Mouse (Mus musculus) olfactory bulb, adult 2 months (tissue): ENCODE data around the gene Lrp5. TPM values are rescaled to one million over a fixed set of nuclear protein-coding genes. Genes with fewer than 3 reads are reported as not detected.

Source experiments
- H3K27ac ChIP-seq: fragments of 200-500 bp; 2 replicates; pipeline ENCODE4 v1.5.1; 2012; ENCODE audit warnings: low read depth, low read length; ENCODE audit not compliant: insufficient read depth
- H3K4me1 ChIP-seq: fragments of 200-500 bp; 2 replicates; pipeline ENCODE4 v1.6.1; 2012; ENCODE audit warnings: low read length; ENCODE audit not compliant: control insufficient read depth, insufficient read depth
- H3K4me3 ChIP-seq: fragments of 200-500 bp; 2 replicates; pipeline ENCODE4 v1.5.1; 2012; ENCODE audit warnings: mild to moderate bottlenecking, low read depth, low read length, moderate library complexity; ENCODE audit not compliant: insufficient read depth
- CTCF ChIP-seq: fragments of 200-500 bp; IDR thresholded peaks from 2 replicates; pipeline ENCODE4 v1.5.1; 2012; ENCODE audit warnings: low read depth, mild to moderate bottlenecking, low read length, moderate library complexity; ENCODE audit not compliant: insufficient read depth
- POLR2A ChIP-seq: fragments of 200-500 bp; IDR thresholded peaks from 2 replicates; pipeline ENCODE4 v1.6.1; 2012; ENCODE audit warnings: mild to moderate bottlenecking, low read depth, low read length, moderate library complexity; ENCODE audit not compliant: insufficient read depth
- WGBS: fragments of 180-500 bp; shearing (Covaris S2); methylation state at CpG from one replicate; pipeline ENCODE4 v1.1.7; 2018; 5-methylcytosine and 5-hydroxymethylcytosine counted together
- polyA plus RNA-seq: library from polyadenylated mRNA; stranded (reverse); fragments of >200 nt; gene quantifications from 2 replicates; pipeline ENCODE4 v1.2.4, GENCODE M21; 2012; ENCODE audit warnings: low replicate concordance; ENCODE audit not compliant: missing spikeins, insufficient read depth, insufficient read length

Lrp5 gene
- polyA plus RNA-seq, 1 experiment: not detected

- 60% methylated on average over 2 of the region's 2 CpGs for WGBS
- Histone ChIP-seq H3K27ac (no peak overlapping the region), H3K4me3 (no peak overlapping the region), H3K4me1 (no peaks in the 10 kb centered on the region)
- no peak for TF ChIP-seq CTCF
- no peak for TF ChIP-seq POLR2A
Observed at GRCm38 (mm10) chr19:3544995-3545394, 141.4 kb downstream of the Lrp5 start.

GRCm38 (mm10) chr19:3542591-3542990 lies 143.8 kb downstream of the Lrp5 start:
- Histone ChIP-seq H3K4me1 (no peaks in the 10 kb centered on the region), H3K4me3 (no peak overlapping the region), H3K27ac (no peak overlapping the region)
- TF ChIP-seq CTCF: no peak
- TF ChIP-seq POLR2A: no peak
- 96% methylated on average over 4 of the region's 4 CpGs for WGBS

DNA sequence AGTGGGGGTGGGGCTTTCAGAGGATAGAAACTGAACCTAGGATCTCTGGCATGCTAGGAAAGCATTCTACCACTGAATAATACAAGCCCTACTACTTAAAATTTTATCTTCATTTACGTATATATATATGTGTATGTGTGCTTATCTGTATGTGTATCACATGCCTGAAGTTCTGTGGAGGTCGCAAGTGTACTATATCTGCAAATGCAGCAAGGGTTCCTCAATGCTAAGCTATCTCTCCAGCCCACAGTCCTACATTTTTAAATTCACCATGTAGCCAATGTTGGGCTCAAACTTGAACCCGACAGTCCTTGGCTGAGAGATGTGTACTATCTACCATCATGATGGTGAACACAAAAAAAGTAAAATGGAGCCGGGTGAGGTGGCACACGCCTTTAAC lies 145.4 kb downstream of the Lrp5 start:
- Histone ChIP-seq H3K4me1 (no peaks in the 10 kb centered on the region), H3K4me3 (no peak overlapping the region), H3K27ac (no peak overlapping the region)
- TF ChIP-seq POLR2A: no peak
- no peak for TF ChIP-seq CTCF
- WGBS: 98% methylated on average over 5 of the region's 5 CpGs

GRCm38 (mm10) chr19:3540254-3540653 lies 146.1 kb downstream of the Lrp5 start:
- H3K27ac ChIP-seq: no peak overlapping the region
- TF ChIP-seq POLR2A: no peak
- TF ChIP-seq CTCF: no peak
- no peaks in the 10 kb centered on the region for H3K4me1 ChIP-seq
- no peak overlapping the region for H3K4me3 ChIP-seq
- WGBS: 84% methylated on average over 2 of the region's 2 CpGs

DNA sequence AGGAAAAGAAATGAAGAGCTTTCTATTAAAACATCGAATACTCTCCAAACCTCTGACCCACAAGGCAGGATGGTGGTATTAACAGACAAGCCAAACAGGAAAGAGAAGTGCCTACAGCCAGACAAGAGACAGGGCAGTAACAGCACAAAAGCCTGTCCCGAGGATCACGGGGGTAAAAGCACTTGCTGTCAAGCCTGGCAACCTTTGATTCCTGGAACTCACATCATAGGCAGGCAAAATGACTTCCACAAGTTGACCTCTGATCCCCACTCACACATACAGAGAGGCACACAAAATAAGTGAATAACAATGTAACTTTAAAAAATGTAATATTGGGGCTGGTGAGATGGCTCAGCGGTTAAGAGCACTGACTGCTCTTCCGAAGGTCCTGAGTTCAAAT lies 146.9 kb downstream of the Lrp5 start:
- WGBS: 76% methylated on average over 5 of the region's 5 CpGs
- H3K4me1 ChIP-seq: peaks cover 4% of the 10 kb centered on the region; the same call in 1 of the 2 replicates
- H3K27ac ChIP-seq: no peak overlapping the region
- no peak for TF ChIP-seq POLR2A
- no peak for TF ChIP-seq CTCF
- no peak overlapping the region for H3K4me3 ChIP-seq

- H3K4me3 ChIP-seq: no peak overlapping the region
- no peak for TF ChIP-seq CTCF
- TF ChIP-seq POLR2A: no peak
- no peak overlapping the region for H3K27ac ChIP-seq
- WGBS: 96% methylated on average over 6 of the region's 6 CpGs
- H3K4me1 ChIP-seq: peaks cover 4% of the 10 kb centered on the region; the same call in 1 of the 2 replicates
Observed at GRCm38 (mm10) chr19:3537658-3538057, 148.7 kb downstream of the Lrp5 start.

DNA sequence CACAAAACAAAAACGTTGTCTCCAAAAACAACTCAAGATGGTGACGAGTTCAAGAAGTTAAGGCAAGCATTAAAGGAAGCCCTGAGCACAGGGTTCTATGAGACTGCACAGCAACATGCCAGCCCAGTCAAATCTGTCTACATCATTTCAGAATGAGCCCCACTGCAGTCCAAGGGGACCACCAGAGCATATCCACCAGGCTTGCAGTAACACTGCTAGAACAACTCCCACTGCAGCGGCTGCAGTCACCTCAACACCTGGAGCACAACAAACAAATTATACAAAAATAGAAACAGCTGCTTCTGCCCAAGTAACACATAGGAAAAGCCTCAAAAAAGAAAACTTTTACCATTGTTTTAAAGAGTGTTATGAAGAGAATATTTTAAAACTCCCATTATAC lies 151.4 kb downstream of the Lrp5 start:
- H3K4me1 ChIP-seq: peaks cover 6% of the 10 kb centered on the region; the same call in 1 of the 2 replicates
- no peak overlapping the region for H3K4me3 ChIP-seq
- 70% methylated on average over 3 of the region's 3 CpGs for WGBS
- TF ChIP-seq POLR2A (no peak), CTCF (no peak)
- no peak overlapping the region for H3K27ac ChIP-seq

Other genes starting within 250 kb of the Lrp5 start
- gene Ppp6r3, start 110.8 kb downstream of the Lrp5 start, polyA plus RNA-seq: 165 TPM in 1 of 2 replicates, not detected in the other
- not detected in 2 replicates for gene 1810055G02Rik, start 21.7 kb upstream of the Lrp5 start, polyA plus RNA-seq
- 90.0 TPM in 1 of 2 replicates, not detected in the other for gene Kmt5b, start 80.9 kb upstream of the Lrp5 start, polyA plus RNA-seq
- not detected in 2 replicates for gene Chka, start 165.2 kb upstream of the Lrp5 start, polyA plus RNA-seq
- gene Tcirg1, start 220.6 kb upstream of the Lrp5 start, polyA plus RNA-seq: not detected in 2 replicates
- gene Ndufs8, start 226.2 kb upstream of the Lrp5 start, polyA plus RNA-seq: not detected in 2 replicates
- not detected in 2 replicates for gene Aldh3b1, start 243.2 kb upstream of the Lrp5 start, polyA plus RNA-seq
- not detected in 2 replicates for gene Unc93b1, start 248.6 kb upstream of the Lrp5 start, polyA plus RNA-seq